Mouse (Mus musculus): ENCODE measurements at regions not wholly inside any gene's neighbourhood (a gene's known extent, or its start where the extent isn't known, plus 50 kb on each side); places are given as distances from the start of the nearest gene placed in this dataset.
"Not testable (repeated sequence)": the region's sequence is repeated elsewhere in the genome, so short reads cannot be mapped to it uniquely, and the experiment has no call there.

- peak; percentile 23 for DNase-seq
Measured at GRCm38 (mm10) chr8:20436956-20437355, 73.9 kb upstream of the Gm15319 start.

GRCm38 (mm10) chr8:20433236-20433635 is 70.2 kb upstream of the Gm15319 start:
- DNase-seq = not testable (repeated sequence)

- not testable (repeated sequence) for DNase-seq
Measured at GRCm38 (mm10) chr8:20429469-20429868, 66.5 kb upstream of the Gm15319 start.

GRCm38 (mm10) chr8:20424903-20425222 is 61.9 kb upstream of the Gm15319 start:
- DNase-seq = not testable (repeated sequence)

GRCm38 (mm10) chr8:20424104-20424902 is 61.3 kb upstream of the Gm15319 start:
- peak; percentile 100 for DNase-seq

- not testable (repeated sequence) for DNase-seq
Measured at GRCm38 (mm10) chr8:20420807-20421206, 57.8 kb upstream of the Gm15319 start.

All from thymus, postnatal 4 days (tissue).